Comparison of ENCODE assay signal across 10 mouse cellular contexts in the genomic region with DNA sequence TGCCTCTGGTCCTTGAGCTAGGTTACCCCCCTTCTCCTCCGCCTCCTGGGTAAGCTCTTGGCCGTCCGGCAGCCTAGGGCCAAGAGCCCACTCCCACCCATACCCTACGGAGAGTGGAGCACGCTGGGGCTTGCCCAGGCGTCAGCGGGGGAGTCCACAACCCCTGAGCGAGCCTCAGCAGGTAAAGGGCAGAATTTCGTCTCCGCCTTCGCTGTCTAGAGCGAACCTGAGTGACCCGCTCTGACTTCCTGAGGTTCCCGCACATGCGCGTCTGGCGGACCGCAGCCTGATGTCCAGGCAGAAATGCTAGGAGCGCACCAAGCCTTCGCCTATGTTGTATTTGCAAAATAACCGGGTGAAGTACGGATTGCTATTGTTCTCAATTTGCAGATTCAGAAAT. TPM values are rescaled to one million over a fixed set of nuclear protein-coding genes. Genes with fewer than 3 reads are reported as not detected.
A peak's percentile ranks its signal among the peaks of the same experiment; 100 is the strongest.
DNase-seq lines count a peak whose midpoint lies in the region; ATAC-seq lines count a peak whose summit lies in the region.
"Had no signal": no experiment of that assay in that cellular context is flagged by ENCODE, and none has a peak within 500 bp of the region (broad histone marks: within the 10 kb centered on the region; RNA-seq: fewer than 3 reads in every experiment).

No protein-coding gene starts in this region.

- WGBS in heart, embryonic 12.5 days = 17% methylated on average over 22 of the region's 22 CpGs
- WGBS in limb, embryonic 13.5 days = 12% methylated on average over 22 of the region's 22 CpGs
- 12% methylated on average over 22 of the region's 22 CpGs for WGBS in stomach, embryonic 16.5 days

- peaks cover 88% of the 10 kb centered on the region for H3K27me3 ChIP-seq in heart, embryonic 12.5 days (replicated peaks)
- H3K27me3 ChIP-seq in limb, embryonic 13.5 days = peaks cover 91% of the 10 kb centered on the region
- H3K27me3 ChIP-seq in stomach, embryonic 16.5 days (ENCODE audit: control insufficient read depth, insufficient read depth, low read length) = peaks cover 57% of the 10 kb centered on the region

- peaks cover 49% of the 10 kb centered on the region for H3K4me1 ChIP-seq in heart, embryonic 12.5 days (replicated peaks)
- H3K4me1 ChIP-seq in limb, embryonic 13.5 days = peaks cover 45% of the 10 kb centered on the region
- peaks cover 50% of the 10 kb centered on the region for H3K4me1 ChIP-seq in stomach, embryonic 16.5 days (ENCODE audit: control insufficient read depth, insufficient read depth, low read length)

- H3K9ac ChIP-seq in heart, embryonic 12.5 days = peak overlapping the region; percentile 56; the same call in 1 of the 2 replicates
- peak overlapping the region; percentile 51 for H3K9ac ChIP-seq in limb, embryonic 13.5 days
- H3K9ac ChIP-seq in stomach, embryonic 16.5 days (ENCODE audit: low read length) = peak overlapping the region; percentile 60; the same call in 1 of the 2 replicates

- intact Hi-C loops in heart, postnatal 10 days (cut with DNase I) = loop anchor here (2.0 to 10.0 kb wide), 3 partner anchors 55 to 201 kb away; a partner anchor contains a TSS

- H3K36me3 ChIP-seq in heart, embryonic 12.5 days = no peaks in the 10 kb centered on the region
- H3K36me3 ChIP-seq in limb, embryonic 13.5 days = no peaks in the 10 kb centered on the region
- no peaks in the 10 kb centered on the region for H3K36me3 ChIP-seq in stomach, embryonic 16.5 days (ENCODE audit: control insufficient read depth, insufficient read depth, low read length)

- H3K4me2 ChIP-seq in heart, embryonic 12.5 days = peak overlapping the region; percentile 56
- H3K4me2 ChIP-seq in limb, embryonic 13.5 days (replicated peaks) = peak overlapping the region; percentile 56
- peak overlapping the region; percentile 50 for H3K4me2 ChIP-seq in stomach, embryonic 16.5 days (ENCODE audit: low read depth, low read length)

- no peak for DNase-seq in heart, postnatal 10 days
- DNase-seq in urinary bladder, adult 18-20 months (ENCODE audit: low spot score in 2 of 2) = peak; percentile 59 to 61
- DNase-seq in urinary bladder, postnatal 10 days (ENCODE audit: low spot score) = no peak
- DNase-seq in adrenal gland, adult 2 months = no peak
- no peak for DNase-seq in gastrocnemius, adult 18-20 months (ENCODE audit: low spot score)

- H3K9me3 ChIP-seq in heart, embryonic 12.5 days (replicated peaks) = no peaks in the 10 kb centered on the region
- no peaks in the 10 kb centered on the region for H3K9me3 ChIP-seq in limb, embryonic 13.5 days
- H3K9me3 ChIP-seq in stomach, embryonic 16.5 days (replicated peaks; ENCODE audit: control insufficient read depth, low read length) = no peaks in the 10 kb centered on the region

- H3K4me3 ChIP-seq in heart, embryonic 12.5 days = peak overlapping the region; percentile 32
- H3K4me3 ChIP-seq in limb, embryonic 13.5 days = peak overlapping the region; percentile 30
- H3K4me3 ChIP-seq in stomach, embryonic 16.5 days (replicated peaks; ENCODE audit: low read length) = peak overlapping the region; percentile 28
- H3K4me3 ChIP-seq: erythroblast, embryonic 14.5 days had no signal

- no peak for ATAC-seq in heart, embryonic 12.5 days (ENCODE audit: insufficient number of reproducible peaks, low FRiP score)
- ATAC-seq in limb, embryonic 13.5 days (ENCODE audit: low FRiP score, low read depth) = no peak
- no peak for ATAC-seq in stomach, embryonic 16.5 days (ENCODE audit: insufficient read depth, low FRiP score)

- H3K27ac ChIP-seq in heart, embryonic 12.5 days (ENCODE audit: poor library complexity, severe bottlenecking) = no peak overlapping the region
- no peak overlapping the region for H3K27ac ChIP-seq in limb, embryonic 13.5 days
- peak overlapping the region; percentile 35 for H3K27ac ChIP-seq in stomach, embryonic 16.5 days (ENCODE audit: low read length)

RNA-seq across cellular contexts. Expression of a gene that starts 6.2 kb away (rescaled TPM):
- polyA plus RNA-seq in heart, embryonic 12.5 days (2016; fragmentation: Nextera tagmentation; extraction: Ambion mirVana) = not detected in 2 replicates
- under 1 TPM; 0.17 to 0.19 TPM for total RNA-seq in heart, postnatal 10 days (2021)
- polyA plus RNA-seq in limb, embryonic 13.5 days (2015; fragmentation: Nextera tagmentation; extraction: Ambion mirVana) = 0.11 and 0.13 TPM in 2 replicates
- polyA plus RNA-seq in stomach, embryonic 16.5 days (2015; fragmentation: Nextera tagmentation; extraction: Ambion mirVana) = 0.15 and 0.22 TPM in 2 replicates
- total RNA-seq in adrenal gland, adult 2 months (2021) = under 1 TPM; 0.26 to 0.59 TPM
- polyA plus RNA-seq in adrenal gland, adult 2 months (2012; rRNA removed) = 1.3 TPM in 2 replicates
- under 1 TPM in 1 of 2 experiments, not detected in 1; 0.14 TPM for total RNA-seq in gastrocnemius, adult 18-20 months (2021)
- total RNA-seq: left cerebral cortex, postnatal 25 days had no signal

RNA-seq across cellular contexts. Expression of a gene that starts 45.0 kb away (rescaled TPM):
- 47.2 and 49.2 TPM in 2 replicates for polyA plus RNA-seq in heart, embryonic 12.5 days (2016; fragmentation: Nextera tagmentation; extraction: Ambion mirVana)
- 10 to 100 TPM; 13.7 to 16.6 TPM for total RNA-seq in heart, postnatal 10 days (2021)
- polyA plus RNA-seq in limb, embryonic 13.5 days (2015; fragmentation: Nextera tagmentation; extraction: Ambion mirVana) = 132 and 134 TPM in 2 replicates
- 87.7 and 87.9 TPM in 2 replicates for polyA plus RNA-seq in stomach, embryonic 16.5 days (2015; fragmentation: Nextera tagmentation; extraction: Ambion mirVana)
- 10 to 100 TPM; 11.0 to 13.0 TPM for total RNA-seq in adrenal gland, adult 2 months (2021)
- polyA plus RNA-seq in adrenal gland, adult 2 months (2012; rRNA removed) = 8.1 and 9.4 TPM in 2 replicates
- total RNA-seq in gastrocnemius, adult 18-20 months (2021) = 1 to 10 TPM; 2.2 to 2.8 TPM

RNA-seq across cellular contexts. Expression of a gene that starts 55.4 kb away (rescaled TPM):
- polyA plus RNA-seq in heart, embryonic 12.5 days (2016; fragmentation: Nextera tagmentation; extraction: Ambion mirVana) = 2.6 TPM in 2 replicates
- total RNA-seq in heart, postnatal 10 days (2021) = 10 to 100 TPM; 36.1 to 38.5 TPM
- polyA plus RNA-seq in limb, embryonic 13.5 days (2015; fragmentation: Nextera tagmentation; extraction: Ambion mirVana) = 5.9 and 7.8 TPM in 2 replicates
- 5.1 and 6.4 TPM in 2 replicates for polyA plus RNA-seq in stomach, embryonic 16.5 days (2015; fragmentation: Nextera tagmentation; extraction: Ambion mirVana)
- 1 to 10 TPM; 3.5 to 6.1 TPM for total RNA-seq in adrenal gland, adult 2 months (2021)
- polyA plus RNA-seq in adrenal gland, adult 2 months (2012; rRNA removed) = 12.8 and 25.8 TPM in 2 replicates
- 10 to 100 TPM; 22.1 to 24.0 TPM for total RNA-seq in gastrocnemius, adult 18-20 months (2021)
- polyA plus RNA-seq: erythroblast, embryonic 14.5 days had no signal

Comparison
In these comparisons a context has a peak if more than half of its experiments do, and no peak if none do; other contexts are left out.
1. DNase-seq: peak in urinary bladder, adult 18-20 months (2 of 2); none in heart, postnatal 10 days (0 of 2), urinary bladder, postnatal 10 days (single experiment), adrenal gland, adult 2 months (single experiment) and gastrocnemius, adult 18-20 months (single experiment).
2. Peak in every context shown above with its lines, with median percentiles within 50 percentile points of each other: H3K4me2 ChIP-seq, H3K4me3 ChIP-seq and H3K9ac ChIP-seq.